Mouse (Mus musculus) v-Abl transformed pro-B cells (cell line): ENCODE results near the gene Olfr1371.

ENCODE experiments used
- in situ Hi-C, 2 experiments: fragments of 400-800 bp; cut with MboI; formaldehyde crosslinking; loops; one replicate each; pipeline ENCODE4 v1.15.1; 2025; ENCODE audit not compliant: unreplicated experiment in 2 of 2

The Olfr1371 gene

GRCm38 (mm10) chr11:52213887-52214286, at the start of gene Olfr1371:
Gene Olfr1371, minus strand, starts transcription at chr11:52213987.
- in situ Hi-C loops: loop anchor here (5.0 to 10.0 kb wide), 2 partner anchors 149 to 157 kb away; no protein-coding TSS in a partner anchor

- in situ Hi-C loops: loop anchor here (5.0 kb wide), 1 partner anchor 35 kb away; no protein-coding TSS in a partner anchor
These were observed 48.6 kb upstream of the Olfr1371 start for GRCm38 (mm10) chr11:52262338-52262737.

DNA sequence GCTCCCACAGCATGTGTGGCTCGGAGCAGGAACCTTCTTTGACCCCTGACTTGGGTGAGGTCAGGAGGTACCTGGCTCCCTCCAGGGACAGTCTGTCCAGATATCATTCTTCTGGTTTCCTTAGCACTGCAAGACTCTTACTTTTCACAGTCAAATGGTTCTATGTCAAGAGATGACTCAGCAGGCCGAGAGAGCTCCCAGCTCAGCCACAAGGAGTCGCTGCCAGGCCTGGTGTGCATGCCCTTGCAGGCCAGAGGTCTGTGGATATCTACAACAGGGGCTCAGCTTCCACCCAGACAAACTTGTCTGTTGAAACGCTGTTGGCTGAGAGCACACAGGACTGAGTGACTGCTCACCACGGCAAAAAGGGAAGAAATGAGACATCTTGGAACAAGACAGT, 48.1 kb upstream of the Olfr1371 start:
- in situ Hi-C loops: loop anchor here (5.0 kb wide), 1 partner anchor 35 kb away; no protein-coding TSS in a partner anchor

DNA sequence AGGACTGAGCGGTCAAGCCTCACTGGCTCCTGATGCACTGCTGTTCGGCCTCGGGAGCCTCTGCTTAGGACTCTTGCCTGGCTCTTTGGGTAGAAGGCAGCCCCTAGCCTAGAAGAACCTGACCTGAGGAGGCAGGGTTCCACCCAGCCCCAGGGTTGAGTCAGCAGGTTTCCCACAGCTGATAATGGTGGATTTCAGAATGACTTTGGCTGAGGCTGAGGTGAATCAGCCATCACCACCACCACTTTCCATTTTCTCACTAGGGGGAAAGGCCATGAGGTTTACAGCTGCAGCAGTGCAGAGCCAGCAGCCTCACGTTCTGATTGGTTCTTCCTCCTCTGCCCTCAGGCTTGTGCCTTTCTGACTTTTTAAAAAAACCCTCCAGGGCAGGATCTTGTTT, 47.1 kb upstream of the Olfr1371 start:
- in situ Hi-C loops: loop anchor here (5.0 kb wide), 1 partner anchor 36 kb away; no protein-coding TSS in a partner anchor

DNA sequence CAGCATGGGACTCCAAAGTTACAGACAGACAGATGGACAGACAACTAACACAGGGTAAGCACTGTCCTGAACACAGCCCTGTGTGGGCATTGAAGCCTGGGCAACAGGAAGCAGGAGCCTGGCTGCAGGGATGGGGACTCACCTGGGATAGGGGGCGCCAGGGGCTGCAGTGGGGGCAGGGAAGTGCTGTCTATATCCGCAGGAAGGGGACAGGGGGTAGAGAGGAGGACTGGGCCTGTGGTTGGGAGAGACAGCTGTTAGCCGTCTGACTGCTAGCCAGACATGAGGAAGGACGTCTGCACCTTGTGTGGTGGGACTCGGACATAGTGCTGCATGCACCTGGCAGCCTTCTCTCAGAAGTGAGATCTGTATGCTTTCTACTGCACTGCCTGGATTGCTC, 44.9 kb upstream of the Olfr1371 start:
- in situ Hi-C loops: loop anchor here (5.0 kb wide), 1 partner anchor 84 kb away; no protein-coding TSS in a partner anchor

DNA sequence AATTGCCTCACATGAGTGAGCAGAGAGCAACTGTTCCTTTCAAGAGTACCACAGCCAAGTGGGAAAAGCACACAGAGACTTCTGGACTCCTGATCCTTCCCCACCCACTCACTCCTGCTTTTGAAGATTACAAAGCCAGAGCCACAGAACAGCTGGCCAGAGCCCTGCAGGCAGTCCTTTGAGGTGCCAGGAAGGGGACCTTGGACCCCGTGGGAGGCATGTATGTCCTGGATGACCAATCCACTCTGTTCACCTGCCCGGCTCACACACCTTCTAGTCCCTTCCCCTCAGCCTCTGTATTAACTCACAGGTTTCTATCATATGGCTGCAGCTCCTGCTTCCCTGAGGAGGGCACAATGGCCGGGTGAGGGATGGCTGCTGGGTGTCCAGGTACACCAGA, 43.6 kb upstream of the Olfr1371 start:
- in situ Hi-C loops: loop anchor here (5.0 kb wide), 1 partner anchor 85 kb away; no protein-coding TSS in a partner anchor

GRCm38 (mm10) chr11:52255077-52255476, 41.3 kb upstream of the Olfr1371 start:
- in situ Hi-C loops: loop anchor here (5.0 kb wide), 1 partner anchor 87 kb away; no protein-coding TSS in a partner anchor

- in situ Hi-C loops: no loop called here
These were observed 40.0 kb upstream of the Olfr1371 start for GRCm38 (mm10) chr11:52253674-52254375.

- in situ Hi-C loops: no loop called here
These were observed 38.9 kb upstream of the Olfr1371 start for GRCm38 (mm10) chr11:52252692-52253091.

GRCm38 (mm10) chr11:52251770-52252169, 38.0 kb upstream of the Olfr1371 start:
- in situ Hi-C loops: no loop called here

DNA sequence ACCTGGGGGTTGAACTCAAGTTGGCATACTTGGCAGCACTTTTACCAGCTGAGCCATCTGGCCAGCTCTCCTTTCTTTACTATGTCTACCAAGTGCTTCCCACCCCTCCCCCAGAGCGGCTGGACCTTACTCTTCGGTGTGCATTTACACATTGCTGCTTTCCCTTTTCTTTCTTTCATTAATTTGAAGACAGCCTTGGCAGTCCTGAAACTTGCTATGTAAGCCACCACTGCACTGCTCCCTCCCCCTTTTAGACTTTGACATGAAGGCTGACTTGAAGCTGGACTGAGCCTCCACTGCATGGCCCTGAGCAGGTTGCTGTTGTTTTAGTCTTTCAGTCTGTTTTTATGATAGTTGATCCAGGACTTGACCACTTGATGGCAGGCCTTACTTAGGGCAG, 35.7 kb upstream of the Olfr1371 start:
- in situ Hi-C loops: no loop called here

DNA sequence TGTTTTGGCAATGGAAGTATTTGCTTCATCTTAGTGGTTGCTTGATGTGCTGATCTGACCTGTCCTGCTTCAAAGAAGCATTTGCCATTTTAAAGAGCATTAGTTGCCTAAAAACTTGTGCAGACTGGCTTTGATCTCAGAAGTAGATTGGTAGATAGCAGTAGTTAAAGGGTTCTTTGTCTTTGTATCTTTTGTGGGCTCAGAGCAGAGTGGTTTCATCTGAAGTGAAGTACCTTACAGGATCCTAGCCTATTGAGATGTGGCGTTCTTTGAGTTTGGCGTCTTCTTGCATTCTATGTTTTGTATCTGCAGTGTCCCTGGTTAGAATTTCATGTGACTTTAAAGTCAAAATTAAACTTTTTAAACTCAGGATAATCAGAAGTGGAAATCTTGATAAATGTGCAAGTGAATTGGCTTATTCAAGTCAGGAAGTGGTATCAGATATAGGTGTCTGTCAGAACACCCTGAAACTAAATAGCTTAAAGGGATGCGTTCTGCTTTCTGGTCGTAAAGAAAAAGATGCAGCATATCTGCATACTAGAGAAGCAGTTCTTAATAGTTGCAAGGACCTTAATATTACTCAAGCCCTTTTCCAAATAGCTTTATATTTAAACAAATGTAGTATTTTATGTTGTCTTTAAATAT, 27.2 kb upstream of the Olfr1371 start:
- in situ Hi-C loops: no loop called here

DNA sequence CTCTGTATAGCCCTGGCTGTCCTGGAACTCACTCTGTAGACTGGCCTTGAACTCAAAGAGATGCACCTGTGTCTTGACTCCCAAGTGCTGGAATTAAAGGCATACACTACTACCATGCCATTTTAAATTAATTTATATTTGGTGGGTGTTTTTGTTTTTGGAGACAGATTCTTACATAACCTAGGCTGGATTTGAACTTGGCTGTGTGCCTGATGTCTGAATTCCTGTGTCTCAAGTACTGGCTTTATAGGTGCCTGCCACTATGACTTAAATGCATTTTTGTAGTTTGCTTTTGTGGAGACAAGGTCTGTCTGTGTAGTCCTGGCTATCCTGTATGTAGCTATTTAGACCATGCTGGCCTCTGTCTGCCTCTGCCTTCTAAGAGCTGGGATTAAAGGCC, 20.7 kb upstream of the Olfr1371 start:
- in situ Hi-C loops: no loop called here

DNA sequence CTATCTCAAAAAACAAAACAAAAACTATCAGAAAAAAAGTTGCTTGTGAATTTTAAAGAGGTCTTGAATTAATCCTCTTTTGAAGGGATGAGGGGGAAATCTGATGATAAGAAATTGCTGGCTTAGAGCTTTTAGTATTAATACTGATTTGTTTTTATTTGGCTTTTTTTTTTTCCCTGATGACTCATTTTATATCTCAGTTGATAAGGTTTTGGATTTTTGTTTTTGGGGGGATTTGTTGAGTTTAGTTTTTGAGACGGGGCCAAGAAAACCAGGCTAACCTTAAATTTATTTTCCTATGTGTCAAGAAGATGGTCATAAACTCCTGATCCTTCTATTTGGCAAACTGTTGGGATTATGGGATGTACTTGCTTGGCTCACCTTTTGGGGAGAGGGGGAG, 20.1 kb upstream of the Olfr1371 start:
- in situ Hi-C loops: no loop called here

- in situ Hi-C loops: no loop called here
These were observed 19.4 kb upstream of the Olfr1371 start for GRCm38 (mm10) chr11:52233043-52233653.

- in situ Hi-C loops: no loop called here
These were observed 18.1 kb upstream of the Olfr1371 start, which contains the start of gene Skp1a for GRCm38 (mm10) chr11:52231606-52232541. Gene Skp1a, plus strand, starts transcription at chr11:52231995.

- in situ Hi-C loops: no loop called here
These were observed 16.9 kb upstream of the Olfr1371 start for GRCm38 (mm10) chr11:52230694-52231093.

DNA sequence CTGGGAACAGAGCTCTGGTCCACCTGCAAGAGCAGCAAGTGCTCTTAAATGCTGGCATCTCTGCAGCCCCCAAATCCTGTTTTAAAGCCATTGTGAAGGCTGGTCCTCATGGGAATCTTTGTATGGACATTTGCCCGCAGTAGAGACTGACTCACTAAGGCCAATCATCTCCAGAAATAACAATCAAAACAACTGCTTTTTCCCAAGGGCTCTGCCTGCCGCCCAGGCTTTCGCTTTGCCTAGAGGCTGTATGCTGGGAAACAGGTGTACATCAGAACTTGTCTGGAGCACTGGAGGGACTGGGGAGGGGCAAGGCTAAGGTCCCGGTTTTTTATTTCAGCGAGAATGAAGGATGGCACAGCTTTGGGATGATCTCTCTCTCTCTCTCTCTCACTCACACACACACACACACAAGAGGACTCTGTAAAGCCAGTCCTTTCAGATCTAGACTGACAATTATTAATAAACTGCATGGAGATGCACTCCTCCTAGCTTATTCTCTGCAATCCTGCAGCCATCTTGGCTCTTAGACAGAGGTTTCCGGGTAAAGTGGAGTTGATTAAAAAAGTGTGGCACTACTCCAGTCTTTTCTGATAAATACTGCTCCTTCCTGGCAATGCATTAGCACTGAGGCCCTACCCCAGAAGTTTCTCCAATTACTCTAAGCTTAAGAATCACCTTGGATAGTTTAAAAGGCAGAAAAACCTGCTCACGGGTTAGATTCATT, 15.1 kb upstream of the Olfr1371 start:
- in situ Hi-C loops: loop anchor here in 1 of 2 experiments (10.0 kb wide), 2 partner anchors 184 to 404 kb away; no protein-coding TSS in a partner anchor

DNA sequence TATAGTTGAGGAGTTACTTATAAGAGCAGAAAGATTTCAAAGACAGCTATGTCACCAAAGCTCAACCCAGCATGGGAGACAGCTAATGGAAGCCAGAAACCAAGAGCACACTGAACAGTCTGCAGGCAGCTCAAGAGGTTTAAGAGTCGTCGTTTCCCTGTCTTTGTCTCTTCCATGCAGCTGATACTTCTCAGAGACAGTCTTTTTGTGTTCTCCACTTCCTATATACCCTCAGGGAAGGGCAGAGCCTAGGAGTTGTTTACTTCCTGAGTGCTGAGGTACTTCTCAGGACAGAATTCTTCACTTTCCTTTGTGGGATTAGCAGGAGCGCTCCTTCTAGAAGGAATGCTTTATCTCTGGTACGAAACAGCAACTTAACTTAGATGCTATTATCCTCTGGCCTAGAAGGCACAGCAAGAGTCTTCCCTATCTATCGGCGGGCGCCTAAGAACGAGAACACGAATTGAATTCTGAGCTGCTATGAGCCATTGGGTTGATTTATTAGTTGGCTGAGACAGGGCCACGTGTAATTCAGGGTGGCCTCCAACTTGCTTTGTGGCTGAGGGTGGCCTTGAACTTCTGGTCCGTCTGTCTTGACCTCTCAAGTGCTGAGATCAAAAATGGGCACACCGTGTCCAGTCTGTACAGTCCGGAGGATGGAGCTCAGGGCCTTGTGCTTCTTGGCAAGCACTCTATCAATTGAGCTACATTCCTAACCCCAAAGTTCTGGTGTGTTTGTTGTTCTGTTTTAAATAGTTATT, 13.9 kb upstream of the Olfr1371 start:
- in situ Hi-C loops: loop anchor here in 1 of 2 experiments (10.0 kb wide), 2 partner anchors 183 to 403 kb away; no protein-coding TSS in a partner anchor
